Mouse (Mus musculus): ENCODE results near the gene Six6.

- no peak for TF ChIP-seq POLR2A (IDR thresholded peaks at IDR 0.05; ENCODE audit: insufficient read depth, low read depth, low read length)
- TF ChIP-seq CTCF (IDR thresholded peaks at IDR 0.05): no peak
- TF ChIP-seq EP300 (IDR thresholded peaks at IDR 0.05; ENCODE audit: insufficient read depth, low read depth, low read length): no peak
These were observed 1.5 kb upstream of the Six6 start for GRCm38 (mm10) chr12:72938176-72938575.

All from heart, adult 2 months (tissue).